Mouse (Mus musculus) megakaryocyte, embryonic 14.5 days (primary cell): ENCODE measurements around the gene Rbm3. TPM values are rescaled to one million over a fixed set of nuclear protein-coding genes. Genes with fewer than 3 reads are reported as not detected.
"Not testable (repeated sequence)": the region's sequence is repeated elsewhere in the genome, so short reads cannot be mapped to it uniquely, and the experiment has no call there.

Experiments
- H3K27me3 ChIP-seq: replicated peaks from 2 replicates; pipeline ENCODE3; 2012; ENCODE audit warnings: inconsistent platforms
- H3K36me3 ChIP-seq: replicated peaks from 2 replicates; pipeline ENCODE3; 2012; ENCODE audit warnings: low read length, inconsistent platforms, mixed read lengths
- H3K4me1 ChIP-seq: 2 replicates; pipeline ENCODE4 v1.6.1; 2012; ENCODE audit warnings: inconsistent platforms
- H3K4me3 ChIP-seq: replicated peaks from 2 replicates; pipeline ENCODE3; 2012; ENCODE audit warnings: moderate library complexity, mild to moderate bottlenecking, inconsistent platforms
- H3K9me3 ChIP-seq: 2 replicates; pipeline ENCODE4 v1.6.1; 2012; ENCODE audit warnings: inconsistent platforms
- FLI1 ChIP-seq: IDR thresholded peaks from 2 replicates; pipeline ENCODE4 v1.6.1; 2012; ENCODE audit warnings: low read length, inconsistent platforms, mixed read lengths
- GATA1 ChIP-seq: IDR thresholded peaks from 3 replicates; pipeline ENCODE4 v1.6.1; 2012; ENCODE audit warnings: mixed read lengths, low read length, inconsistent platforms, borderline replicate concordance
- polyA plus RNA-seq: library from polyadenylated mRNA; stranded (reverse); fragments of >175 nt; gene quantifications from 2 replicates; pipeline ENCODE4 v1.2.3, GENCODE M21; 2012; ENCODE audit warnings: low replicate concordance; ENCODE audit not compliant: insufficient read depth

Rbm3 gene
- polyA plus RNA-seq, 1 experiment, result 96.3 TPM

DNA sequence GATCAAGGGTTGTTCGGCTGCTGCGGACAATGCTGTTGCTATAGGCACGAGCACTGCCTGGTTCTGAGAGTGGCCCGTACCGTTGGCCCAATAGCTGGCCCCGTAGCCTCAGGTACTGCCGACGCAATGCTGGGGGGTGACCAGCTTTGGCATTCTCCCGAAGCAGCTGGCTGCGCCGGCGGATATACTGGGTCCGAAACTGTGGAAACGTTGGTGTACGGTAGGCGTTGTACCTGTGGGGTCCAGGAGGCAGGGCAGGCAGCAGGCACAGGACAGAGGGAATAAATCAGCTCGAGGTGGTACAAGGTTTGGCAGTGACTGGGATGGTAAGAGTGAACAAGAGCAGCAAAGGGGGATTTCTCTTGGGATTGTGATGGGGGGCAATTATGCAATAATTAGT, 14.3 kb downstream of the Rbm3 start:
- TF ChIP-seq GATA1, result no peak
- TF ChIP-seq FLI1, result no peak
- Histone ChIP-seq H3K4me3 (peak overlapping the region; percentile 95), H3K36me3 (peaks cover 50% of the 10 kb centered on the region)

DNA sequence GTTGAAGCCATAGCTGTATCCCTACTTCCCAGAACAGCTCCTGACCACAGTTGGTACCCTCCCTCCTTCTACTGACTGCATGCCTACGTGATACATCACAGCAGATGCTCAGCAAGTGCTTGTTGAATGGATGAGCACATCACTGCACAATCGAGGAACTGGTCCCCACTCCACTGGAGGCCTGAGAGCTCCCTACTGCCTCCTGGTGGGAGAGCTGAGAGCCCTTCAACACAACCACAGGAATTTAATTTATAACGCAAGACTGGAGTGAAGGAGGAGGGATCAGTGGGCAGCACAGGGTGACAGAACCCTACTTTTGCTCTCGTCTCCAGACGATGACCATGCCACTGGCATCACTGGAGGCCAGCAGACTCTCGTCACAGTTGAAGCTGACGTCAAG, 20.4 kb downstream of the Rbm3 start:
- peaks cover 86% of the 10 kb centered on the region for H3K36me3 ChIP-seq
- H3K27me3 ChIP-seq, result no peaks in the 10 kb centered on the region
- H3K4me3 ChIP-seq, result no peak overlapping the region
- H3K4me1 ChIP-seq, result peaks cover 8% of the 10 kb centered on the region; the same call in 1 of the 2 replicates
- no peaks in the 10 kb centered on the region for H3K9me3 ChIP-seq
- TF ChIP-seq GATA1 (no peak), FLI1 (no peak)

More for the DNA sequence above, 14.3 kb downstream of the Rbm3 start:
- Histone ChIP-seq H3K9me3 (no peaks in the 10 kb centered on the region), H3K27me3 (no peaks in the 10 kb centered on the region), H3K4me1 (peaks cover 22% of the 10 kb centered on the region)

DNA sequence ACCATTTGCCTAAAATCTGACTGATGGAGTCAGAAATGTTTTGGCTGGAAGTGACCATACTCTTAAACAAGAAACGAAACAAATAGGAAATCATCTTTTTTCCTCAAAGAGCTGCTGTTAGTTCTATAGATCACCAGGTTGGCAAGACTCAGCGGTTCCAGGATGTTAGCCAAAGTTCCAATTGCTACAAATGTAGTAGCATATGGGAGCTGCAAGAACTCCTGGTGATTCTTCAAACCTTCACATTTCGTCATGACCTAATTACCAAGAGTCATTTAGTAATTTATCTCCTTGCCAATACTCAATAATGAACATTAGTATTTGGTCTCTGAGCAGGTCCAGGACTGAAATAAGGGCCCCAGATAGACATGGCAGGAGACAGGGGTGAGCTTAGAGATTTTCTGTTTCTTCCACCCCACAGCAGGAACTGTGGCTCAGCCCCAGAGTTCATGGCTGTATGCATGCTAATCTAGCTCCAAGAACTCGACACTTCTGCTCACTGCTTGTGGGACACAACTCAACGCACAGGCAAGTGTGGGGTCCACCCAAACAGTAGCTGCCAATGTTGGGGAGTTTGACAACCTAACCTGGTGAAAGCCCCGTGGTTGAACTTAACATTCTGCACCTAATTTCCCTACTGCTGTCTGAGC, 21.7 kb downstream of the Rbm3 start:
- Histone ChIP-seq H3K9me3 (peaks cover 4% of the 10 kb centered on the region; the same call in 1 of the 2 replicates), H3K4me1 (peaks cover 3% of the 10 kb centered on the region; the same call in 1 of the 2 replicates), H3K36me3 (peaks cover 83% of the 10 kb centered on the region), H3K27me3 (no peaks in the 10 kb centered on the region), H3K4me3 (no peak overlapping the region)
- TF ChIP-seq FLI1 (no peak), GATA1 (no peak)

DNA sequence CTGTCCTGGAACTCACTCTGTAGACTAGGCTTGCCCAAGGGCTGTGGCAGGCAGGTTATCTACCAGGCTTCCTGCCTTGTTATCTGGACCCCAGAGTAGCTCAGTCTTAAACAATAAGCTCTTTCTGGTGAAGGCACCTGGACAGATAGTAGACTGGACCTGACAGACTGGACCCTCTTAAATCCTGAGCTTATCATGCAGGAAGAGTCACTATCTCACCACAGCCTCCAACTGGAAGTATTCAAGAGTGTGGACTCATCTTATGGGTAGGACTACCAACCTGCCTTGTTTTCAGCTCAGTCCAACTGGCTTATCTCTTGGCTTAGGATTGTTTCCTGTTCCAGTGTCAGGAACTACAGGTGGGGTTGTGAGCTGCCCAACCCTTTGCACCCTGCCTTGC, 28.4 kb downstream of the Rbm3 start:
- no peak for TF ChIP-seq FLI1
- TF ChIP-seq GATA1, result no peak
- Histone ChIP-seq H3K27me3 (no peaks in the 10 kb centered on the region), H3K36me3 (peaks cover 20% of the 10 kb centered on the region), H3K4me3 (no peak overlapping the region), H3K4me1 (peaks cover 19% of the 10 kb centered on the region), H3K9me3 (peaks cover 4% of the 10 kb centered on the region; the same call in 1 of the 2 replicates)

DNA sequence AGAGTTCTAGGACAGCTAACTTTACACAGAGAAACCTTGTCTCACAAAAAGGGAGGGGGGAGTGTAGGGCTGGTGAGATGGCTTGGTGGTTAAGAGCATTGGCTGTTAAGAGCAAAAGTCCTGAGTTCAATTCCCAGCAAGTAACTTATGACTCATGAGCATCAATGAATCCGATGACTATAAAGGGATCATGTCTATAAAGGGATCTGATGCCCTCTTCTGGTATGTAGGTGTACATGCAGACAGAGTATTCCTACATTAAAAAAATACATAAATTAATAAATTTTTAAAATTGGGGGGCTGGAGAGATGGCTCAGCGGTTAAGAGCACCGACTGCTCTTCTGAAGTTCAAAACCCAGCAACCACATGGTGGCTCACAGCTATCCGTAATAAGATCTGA, 30.4 kb downstream of the Rbm3 start:
- TF ChIP-seq FLI1 (no peak), GATA1 (no peak)
- Histone ChIP-seq H3K9me3 (peaks cover 4% of the 10 kb centered on the region; the same call in 1 of the 2 replicates), H3K4me3 (no peak overlapping the region), H3K27me3 (no peaks in the 10 kb centered on the region), H3K4me1 (peaks cover 19% of the 10 kb centered on the region), H3K36me3 (peaks cover 11% of the 10 kb centered on the region)

DNA sequence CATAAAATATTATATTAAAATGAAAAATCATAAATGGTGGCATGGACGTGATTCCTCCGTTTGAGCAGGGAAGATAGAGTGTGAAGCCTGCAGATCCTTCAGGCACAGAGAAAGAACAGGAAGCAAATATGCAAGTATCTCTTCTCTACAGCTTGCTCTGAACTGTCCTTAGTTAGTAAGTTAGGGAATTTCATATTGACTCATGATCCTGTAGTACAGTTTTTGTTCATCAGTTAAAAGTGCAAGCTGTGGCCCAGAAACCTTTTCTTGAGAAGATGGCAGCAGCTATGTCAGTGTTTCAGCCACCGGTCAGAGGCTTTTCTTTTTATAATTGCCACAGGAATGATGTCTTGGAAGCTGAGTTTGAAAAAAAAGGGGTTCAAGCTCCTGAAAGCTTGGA, 40.7 kb downstream of the Rbm3 start:
- no peak overlapping the region for H3K4me3 ChIP-seq
- H3K36me3 ChIP-seq, result no peaks in the 10 kb centered on the region
- no peaks in the 10 kb centered on the region for H3K9me3 ChIP-seq
- peaks cover 52% of the 10 kb centered on the region for H3K4me1 ChIP-seq
- H3K27me3 ChIP-seq, result no peaks in the 10 kb centered on the region
- TF ChIP-seq GATA1 (no peak), FLI1 (no peak)

DNA sequence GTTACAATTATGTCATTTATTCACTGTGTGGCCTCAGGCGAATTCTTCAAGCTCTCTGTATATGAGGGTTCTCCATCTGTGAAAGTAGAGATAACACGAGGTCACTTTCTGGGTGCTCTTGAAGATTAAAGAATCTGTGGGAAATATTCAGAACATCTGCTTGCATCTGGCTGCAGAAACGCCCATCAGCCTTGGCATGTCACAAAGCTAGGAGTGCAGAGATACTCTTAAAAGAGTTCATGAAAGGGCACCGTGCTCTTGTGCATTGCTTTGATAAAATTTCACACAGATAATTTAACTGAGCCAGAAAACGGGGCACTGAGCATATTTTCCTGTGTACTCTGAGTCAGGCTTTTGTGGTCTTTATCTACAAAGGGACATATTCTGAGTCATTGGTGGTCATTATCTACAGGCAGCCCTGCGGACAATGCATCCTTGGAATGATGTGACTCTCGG, 43.4 kb downstream of the Rbm3 start:
- Histone ChIP-seq H3K4me3 (peak overlapping the region; percentile 71), H3K36me3 (no peaks in the 10 kb centered on the region), H3K9me3 (no peaks in the 10 kb centered on the region), H3K27me3 (no peaks in the 10 kb centered on the region), H3K4me1 (peaks cover 52% of the 10 kb centered on the region)
- TF ChIP-seq FLI1 (no peak), GATA1 (peak; percentile 18; the same call in 1 of the 3 replicates)

DNA sequence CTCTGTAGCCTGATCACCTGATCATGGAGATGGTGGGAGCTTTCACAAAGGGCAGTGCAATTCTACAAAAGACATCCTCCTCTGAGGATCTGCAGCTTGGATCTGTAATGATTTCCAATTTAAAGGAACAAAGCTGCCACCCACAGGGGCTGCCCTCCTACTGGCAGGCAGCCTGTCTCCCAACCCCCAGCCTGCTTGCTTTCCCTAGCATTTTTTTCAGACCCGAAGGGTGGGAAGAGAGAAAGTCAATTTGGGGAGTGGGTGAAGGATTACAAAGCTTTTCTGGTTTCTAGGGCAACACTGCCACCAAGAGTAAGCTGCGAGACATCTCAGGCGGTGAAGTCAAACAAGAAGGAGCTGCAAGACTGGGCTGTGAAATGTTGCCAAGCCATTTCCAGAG, 44.7 kb downstream of the Rbm3 start:
- peaks cover 42% of the 10 kb centered on the region for H3K4me1 ChIP-seq
- no peaks in the 10 kb centered on the region for H3K27me3 ChIP-seq
- H3K36me3 ChIP-seq, result no peaks in the 10 kb centered on the region
- H3K4me3 ChIP-seq, result no peak overlapping the region
- no peak for TF ChIP-seq GATA1
- TF ChIP-seq FLI1, result no peak
- H3K9me3 ChIP-seq, result no peaks in the 10 kb centered on the region

DNA sequence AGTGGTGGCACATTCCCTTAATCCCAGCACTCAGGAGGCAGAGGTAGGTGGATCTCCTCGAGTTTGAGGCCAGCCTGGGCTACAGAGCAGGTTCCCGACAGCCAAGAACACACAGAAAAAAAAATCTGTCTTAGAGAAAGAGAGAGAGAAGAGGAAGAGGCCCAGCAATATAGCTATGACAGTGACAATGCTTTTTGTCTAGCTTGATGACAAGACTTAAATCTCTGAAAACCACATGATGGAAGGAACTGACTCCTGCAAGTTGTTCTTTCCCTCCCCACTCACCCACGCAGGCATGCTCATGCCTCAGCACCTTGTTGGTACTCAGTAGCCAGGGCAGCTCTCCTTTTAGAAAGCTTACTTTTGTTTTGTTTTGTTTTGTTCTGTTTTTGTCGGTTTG, 46.2 kb downstream of the Rbm3 start:
- Histone ChIP-seq H3K9me3 (no peaks in the 10 kb centered on the region), H3K36me3 (no peaks in the 10 kb centered on the region), H3K27me3 (no peaks in the 10 kb centered on the region), H3K4me3 (no peak overlapping the region), H3K4me1 (peaks cover 31% of the 10 kb centered on the region)
- TF ChIP-seq FLI1 (no peak), GATA1 (no peak)

DNA sequence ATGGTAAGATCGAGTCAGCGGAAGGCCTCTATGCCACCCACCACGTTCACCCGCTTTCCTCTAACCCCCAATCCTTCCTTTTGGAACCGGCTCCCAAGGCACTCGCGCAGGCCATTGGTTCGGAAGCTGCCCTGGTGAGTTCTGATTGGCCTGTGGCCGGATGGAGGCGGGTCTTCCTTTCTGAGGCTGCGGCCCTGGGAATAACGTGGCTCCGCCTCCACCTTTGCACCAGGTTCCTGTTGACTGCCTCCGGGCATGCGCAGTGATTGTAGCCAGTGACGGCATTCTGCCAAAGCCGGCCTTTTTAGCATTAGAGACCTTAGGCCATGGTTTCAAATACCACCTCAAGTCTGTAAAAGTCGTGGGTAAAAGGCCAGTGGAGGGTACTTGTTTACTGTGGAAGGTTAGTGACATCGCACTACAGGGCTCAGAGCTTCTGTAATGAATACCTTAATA, 48.9 kb downstream of the Rbm3 start:
- no peaks in the 10 kb centered on the region for H3K27me3 ChIP-seq
- H3K4me1 ChIP-seq, result peaks cover 25% of the 10 kb centered on the region
- no peaks in the 10 kb centered on the region for H3K9me3 ChIP-seq
- peak overlapping the region; percentile 88 for H3K4me3 ChIP-seq
- no peak for TF ChIP-seq GATA1
- no peak for TF ChIP-seq FLI1
- H3K36me3 ChIP-seq, result no peaks in the 10 kb centered on the region

DNA sequence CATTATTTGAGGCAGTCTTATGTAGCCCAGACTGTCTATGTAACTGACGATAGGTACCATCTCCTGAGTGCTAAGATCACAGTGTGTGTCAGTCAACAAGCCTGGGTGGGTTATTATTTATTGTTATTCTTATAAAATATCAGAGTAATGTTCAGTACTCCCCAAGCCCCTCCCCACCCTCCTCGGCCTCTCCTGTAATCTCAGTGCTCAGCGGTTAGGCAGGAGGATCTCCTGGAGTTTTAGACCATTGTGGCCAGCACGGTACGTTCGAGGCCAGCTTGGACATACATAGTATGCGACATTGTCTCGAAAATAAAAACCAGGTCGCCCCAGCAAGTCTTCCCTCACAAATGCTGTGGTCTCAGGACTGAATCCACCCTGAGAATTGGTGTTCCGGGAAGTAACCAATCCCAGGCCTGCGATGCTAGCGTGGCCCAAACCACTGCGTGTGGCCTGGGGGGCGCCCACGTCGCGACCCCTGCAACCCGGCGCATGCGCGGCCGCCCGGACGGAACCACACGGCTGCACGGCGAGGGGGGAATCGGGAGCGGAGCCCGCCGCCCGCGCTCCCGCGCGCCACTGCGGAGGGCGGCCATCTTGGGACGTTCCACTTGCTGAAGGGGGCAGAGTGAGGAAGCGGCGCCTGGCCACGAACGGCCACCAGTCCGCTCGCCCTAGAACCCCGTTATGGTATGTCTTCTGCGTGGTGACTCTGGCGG, 49.5 kb downstream of the Rbm3 start:
- not testable (repeated sequence) for H3K9me3 ChIP-seq, H3K27me3 ChIP-seq, H3K36me3 ChIP-seq
- Histone ChIP-seq H3K4me3 (peak overlapping the region; percentile 89), H3K4me1 (peaks cover 22% of the 10 kb centered on the region)
